Mouse (Mus musculus) heart, adult 9 months (tissue): ENCODE data around the gene Ece2.
A peak's percentile ranks its signal among the peaks of the same experiment; 100 is the strongest.
"Not testable (repeated sequence)": the region's sequence is repeated elsewhere in the genome, so short reads cannot be mapped to it uniquely, and the experiment has no call there.

ENCODE experiments used
- DNase-seq, 2 experiments: peaks; one replicate each; pipeline ENCODE4 v3.0.0; 2022; ENCODE audit warnings: low spot score in 2 of 2

Gene Ece2

DNA sequence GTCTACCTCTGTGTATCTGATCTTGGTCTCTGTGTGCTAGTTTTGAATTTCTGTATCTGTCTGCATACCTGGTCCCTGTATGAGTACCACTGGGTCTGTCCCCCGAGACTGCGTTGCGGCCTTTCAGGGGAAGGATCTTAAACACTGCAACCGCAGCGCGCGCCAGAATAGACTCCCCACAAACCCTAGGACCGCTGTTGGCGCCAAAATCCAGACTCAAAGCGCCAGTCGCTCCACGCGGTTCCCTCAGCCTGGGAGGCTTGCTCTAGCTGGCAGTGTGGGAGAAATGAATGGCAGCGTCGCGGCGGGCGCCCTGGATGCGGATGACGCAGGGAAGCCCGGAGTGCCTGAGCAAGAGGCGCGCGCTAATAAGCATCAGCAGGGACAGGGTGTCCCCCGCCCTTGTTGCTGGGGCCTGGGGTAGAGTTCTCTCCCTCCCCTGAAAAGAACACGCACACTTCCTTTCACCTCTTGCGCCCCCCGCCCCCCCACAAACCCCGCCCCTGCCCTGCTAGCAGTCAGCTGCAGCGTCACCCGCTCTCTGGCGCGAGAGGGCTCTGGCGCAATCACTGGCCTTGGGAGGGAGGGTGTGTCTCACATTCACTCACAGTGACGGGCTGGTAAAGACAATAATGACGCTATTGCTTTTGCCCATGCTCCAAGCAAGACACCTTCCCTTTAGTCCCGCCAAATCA, 7.5 kb upstream of the Ece2 start:
- DNase-seq, result peak; percentile 39 to 64

DNA sequence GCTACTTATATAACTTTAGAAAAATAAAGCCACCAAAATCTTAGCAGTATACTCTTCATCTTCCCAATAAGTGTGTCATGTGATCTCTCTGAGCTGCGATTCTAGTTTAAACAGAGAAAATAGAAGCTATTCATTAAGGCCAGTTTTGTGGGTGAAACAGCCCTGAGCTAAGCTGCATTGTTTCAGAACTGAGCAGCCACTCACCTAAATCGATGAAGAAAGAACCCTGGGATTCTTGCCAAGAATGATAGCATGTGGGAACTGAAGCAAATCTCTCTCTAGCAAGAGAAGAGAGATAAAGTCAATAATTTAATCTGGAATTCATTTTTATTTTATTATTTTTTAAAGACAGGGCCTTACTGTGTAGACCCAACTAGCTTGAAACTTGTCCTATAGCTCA, 6.4 kb upstream of the Ece2 start:
- no peak for DNase-seq

DNA sequence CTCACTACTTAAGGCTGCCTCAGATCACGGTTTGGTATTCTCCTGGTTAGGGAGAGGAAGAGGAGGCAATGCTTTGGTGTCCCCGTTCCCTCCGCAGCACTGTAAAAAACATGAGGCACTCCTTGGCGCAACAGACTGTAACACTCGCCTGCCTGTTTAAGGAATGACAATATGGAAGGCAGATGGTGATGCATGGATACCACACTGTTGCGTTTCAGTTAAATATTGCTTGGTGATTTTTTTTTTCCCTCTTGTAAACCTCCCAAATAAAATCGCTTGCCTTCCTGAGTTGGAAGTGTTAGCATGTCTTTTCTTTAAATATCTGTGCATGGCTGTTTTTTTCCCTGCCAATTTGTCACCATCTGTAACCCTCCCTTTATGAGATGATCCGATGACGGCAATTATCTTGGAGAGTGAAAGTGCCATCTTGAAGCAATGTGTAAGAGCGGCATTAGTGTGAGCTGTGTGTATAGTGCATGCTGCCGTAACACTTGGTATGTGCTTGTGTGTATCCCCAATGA, 697 bp upstream of the Ece2 start:
- DNase-seq, result no peak

DNA sequence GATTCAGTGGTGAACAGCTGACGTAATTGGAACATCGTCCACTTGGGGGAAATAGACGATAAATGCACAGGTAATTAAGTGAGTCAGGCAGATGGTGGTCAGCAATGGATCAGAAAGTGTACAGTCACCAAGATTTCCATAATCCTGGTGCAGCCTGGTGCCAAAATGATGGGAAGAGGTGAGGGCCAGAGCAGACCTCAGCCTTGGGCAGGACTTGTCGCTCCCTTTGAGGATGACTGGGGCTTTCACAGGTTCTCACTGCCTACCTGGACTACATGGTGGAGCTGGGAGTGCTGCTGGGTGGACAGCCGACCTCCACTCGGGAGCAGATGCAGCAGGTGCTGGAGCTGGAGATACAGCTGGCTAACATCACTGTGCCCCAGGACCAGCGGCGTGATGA, 7.8 kb downstream of the Ece2 start:
- no peak for DNase-seq

GRCm38 (mm10) chr16:20638367-20638766, 8.7 kb downstream of the Ece2 start:
- DNase-seq, result no peak

DNA sequence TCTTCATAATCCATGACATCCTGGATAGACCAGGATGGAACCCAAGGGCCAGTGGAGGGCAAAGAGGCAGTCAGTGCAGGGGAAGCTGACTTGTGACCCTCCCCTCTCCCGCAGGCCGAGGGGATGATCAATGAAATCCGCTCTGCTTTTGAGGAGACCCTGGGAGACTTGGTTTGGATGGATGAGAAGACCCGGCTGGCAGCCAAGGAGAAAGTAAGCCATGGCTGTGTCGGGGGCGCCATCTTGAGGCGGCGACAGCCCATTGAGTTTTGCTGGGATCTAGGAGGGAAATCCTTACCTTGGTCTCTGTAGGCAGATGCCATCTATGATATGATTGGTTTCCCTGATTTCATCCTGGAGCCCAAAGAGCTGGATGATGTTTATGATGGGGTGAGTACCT, 12.5 kb downstream of the Ece2 start:
- DNase-seq, result peak; percentile 28 to 46

DNA sequence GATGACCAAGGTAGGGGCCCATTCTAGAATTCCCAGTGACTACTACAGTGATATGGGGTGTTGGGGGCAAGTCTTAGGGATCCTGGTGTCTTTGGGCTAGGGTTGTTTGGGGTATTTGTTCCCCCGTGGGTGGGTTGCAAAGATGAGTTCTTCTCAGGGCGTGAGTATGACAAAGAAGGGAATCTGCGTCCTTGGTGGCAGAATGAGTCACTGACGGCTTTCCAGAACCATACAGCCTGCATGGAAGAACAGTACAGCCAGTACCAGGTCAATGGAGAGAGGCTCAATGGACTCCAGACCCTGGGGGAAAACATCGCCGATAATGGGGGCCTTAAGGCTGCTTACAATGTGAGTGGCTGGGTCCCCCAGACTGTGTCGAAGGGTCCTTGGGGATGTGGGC, 14.3 kb downstream of the Ece2 start:
- no peak for DNase-seq

DNA sequence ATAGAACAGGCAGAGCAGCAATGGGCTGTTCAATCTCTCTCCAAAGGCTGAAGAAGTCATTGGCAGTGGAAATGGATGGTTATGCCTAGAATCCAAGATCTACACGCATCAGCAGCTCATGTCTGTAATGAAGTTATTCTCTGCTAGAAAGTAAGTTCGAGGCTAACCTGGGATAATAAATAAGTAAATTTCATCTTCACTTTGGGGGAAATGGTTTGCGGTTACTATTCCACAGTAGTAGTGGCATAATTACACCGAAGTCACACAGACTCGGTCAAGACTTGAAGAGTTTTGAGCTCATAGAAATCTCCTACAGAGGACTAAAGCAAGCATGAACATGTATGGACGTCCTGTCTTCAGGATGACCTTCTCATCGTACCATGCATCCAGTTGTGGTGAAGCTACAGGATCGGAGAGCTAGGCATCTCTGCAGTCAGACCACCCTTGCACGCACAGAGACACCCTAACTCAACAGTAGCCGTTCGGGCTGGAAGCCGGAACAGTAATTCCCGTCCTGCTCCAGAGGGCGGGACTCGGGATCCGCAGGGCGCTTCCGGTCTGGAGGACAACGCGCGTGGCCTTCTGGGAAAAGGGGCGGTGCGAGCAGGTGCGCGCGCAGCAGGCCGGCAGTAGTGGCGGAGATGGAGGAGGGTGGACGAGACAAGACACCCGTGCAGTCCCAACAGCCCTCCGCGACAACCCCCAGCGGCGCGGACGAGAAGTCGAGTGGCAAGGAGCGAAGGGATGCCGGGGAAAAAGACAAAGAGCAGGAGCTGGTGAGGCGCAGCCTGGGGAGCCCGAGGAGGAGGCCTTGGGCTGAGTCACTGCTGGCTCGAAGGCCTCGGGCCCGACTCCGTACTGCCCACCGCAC, 21.7 kb downstream of the Ece2 start, which contains the start of gene Psmd2:
Gene Psmd2, plus strand, starts transcription at position 577 of the 871 bp plus-strand sequence.
- DNase-seq, result peak; percentile 96 to 97

GRCm38 (mm10) chr16:20651947-20652310, 22.3 kb downstream of the Ece2 start:
- no peak for DNase-seq

DNA sequence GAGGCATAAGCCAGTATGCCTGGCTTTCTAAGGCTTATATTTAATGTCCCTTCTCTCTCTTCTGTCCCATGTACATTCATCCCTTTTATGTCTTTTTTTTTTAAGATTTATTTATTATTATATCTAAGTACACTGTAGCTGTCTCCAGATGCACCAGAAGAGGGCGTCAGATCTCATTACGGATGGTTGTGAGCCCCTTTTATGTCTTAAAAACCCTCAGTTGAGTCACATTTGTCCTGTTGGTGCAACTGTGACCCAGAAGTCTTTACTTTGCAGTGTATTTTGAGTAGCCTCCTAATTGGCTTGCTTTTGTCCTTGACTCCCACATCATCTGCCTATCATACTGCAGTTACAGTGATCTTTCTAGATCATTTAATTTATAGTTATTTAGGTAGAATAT, 23.7 kb downstream of the Ece2 start:
- no peak for DNase-seq

DNA sequence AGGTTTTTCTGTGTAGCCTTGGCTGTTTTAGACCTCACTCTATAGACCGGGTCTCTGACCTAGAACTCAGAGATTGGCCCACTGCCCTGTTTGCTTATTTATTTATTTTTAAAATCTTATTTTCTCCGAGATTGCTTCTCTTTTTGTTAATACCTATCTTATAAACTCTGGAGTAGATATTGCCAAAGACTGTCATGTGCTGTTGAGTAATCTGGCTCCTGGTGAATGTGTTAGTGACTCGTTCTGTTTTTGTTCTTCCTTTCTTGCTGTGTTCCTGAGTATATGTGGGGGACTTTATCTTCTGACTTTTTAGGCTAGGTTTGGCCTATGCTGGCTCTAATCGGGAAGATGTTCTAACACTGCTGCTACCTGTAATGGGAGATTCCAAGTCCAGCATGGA, 28.0 kb downstream of the Ece2 start:
- DNase-seq, result no peak

GRCm38 (mm10) chr16:20668013-20668412, 38.4 kb downstream of the Ece2 start, which contains the start of gene Eif4g1:
Gene Eif4g1, plus strand, starts transcription at chr16:20668313.
- DNase-seq, result not testable (repeated sequence)

GRCm38 (mm10) chr16:20670291-20670690, 40.7 kb downstream of the Ece2 start:
- no peak for DNase-seq

DNA sequence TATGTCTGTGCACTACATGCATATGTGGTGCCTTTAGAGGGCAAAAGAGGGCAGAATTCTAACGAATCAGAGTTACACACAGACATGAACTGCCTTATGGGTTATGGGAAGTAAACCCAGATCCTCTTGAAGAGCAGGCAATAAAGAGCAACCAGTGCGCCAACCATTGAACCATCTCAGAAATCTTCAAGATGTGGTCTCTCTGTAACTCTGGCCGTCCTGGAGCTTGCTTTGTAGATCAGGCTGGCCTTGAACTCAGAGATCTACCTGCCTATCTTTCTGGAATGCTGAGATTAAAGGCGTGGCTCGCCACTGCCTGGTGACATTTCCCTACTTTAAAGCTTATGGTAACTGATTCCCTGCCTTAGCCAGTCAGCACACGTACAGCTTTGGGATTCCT, 42.3 kb downstream of the Ece2 start:
- DNase-seq, result no peak

- peak; percentile 96 to 97 for DNase-seq
Measured at GRCm38 (mm10) chr16:20672500-20672902, 42.9 kb downstream of the Ece2 start.

GRCm38 (mm10) chr16:20672965-20673705, 43.5 kb downstream of the Ece2 start:
- DNase-seq, result peak in 1 of 2 experiments; percentile 67

DNA sequence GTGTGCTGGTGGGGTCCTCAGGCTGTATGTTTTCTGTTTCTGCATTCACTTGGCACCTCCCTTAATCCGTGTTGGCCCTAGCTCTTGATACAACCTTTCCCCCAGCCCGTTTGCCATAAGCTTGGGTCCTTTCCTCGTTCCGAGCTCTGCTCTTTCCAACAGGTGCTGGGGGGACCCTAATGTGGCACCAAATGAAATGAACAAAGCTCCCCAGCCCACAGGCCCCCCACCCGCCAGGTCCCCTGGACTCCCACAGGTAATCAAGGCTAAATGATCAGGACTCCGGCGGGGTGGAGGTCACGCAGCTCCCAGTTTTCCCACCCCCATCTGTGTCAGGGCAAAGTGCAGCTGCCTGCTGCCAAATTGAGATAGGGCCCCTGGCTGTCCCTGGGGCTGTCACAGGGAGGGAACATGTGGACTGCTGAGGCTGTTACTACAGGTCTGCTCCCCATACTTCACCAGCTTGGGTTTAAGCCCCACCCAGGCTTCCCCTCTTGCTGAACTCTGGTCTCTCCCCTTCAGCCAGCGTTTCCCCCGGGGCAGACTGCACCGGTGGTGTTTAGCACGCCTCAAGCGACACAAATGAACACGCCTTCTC, 44.2 kb downstream of the Ece2 start:
- DNase-seq, result peak in 1 of 2 experiments; percentile 45

DNA sequence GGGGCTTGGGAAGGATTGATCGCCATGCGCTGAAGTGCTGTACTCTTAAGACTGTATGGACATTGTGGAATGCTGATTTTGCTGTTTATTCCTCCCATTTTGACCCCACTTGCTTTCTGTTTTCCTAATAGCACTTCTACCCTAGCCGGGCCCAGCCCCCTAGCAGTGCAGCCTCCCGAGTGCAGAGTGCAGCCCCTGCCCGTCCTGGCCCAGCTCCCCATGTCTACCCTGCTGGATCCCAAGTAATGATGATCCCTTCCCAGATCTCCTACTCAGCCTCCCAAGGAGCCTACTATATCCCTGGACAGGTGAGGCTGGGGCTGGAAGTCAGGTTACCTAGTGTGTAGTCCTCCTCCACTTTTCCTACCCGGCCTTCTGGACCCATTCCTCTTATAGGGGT, 45.6 kb downstream of the Ece2 start:
- DNase-seq, result no peak

GRCm38 (mm10) chr16:20676702-20677101, 47.1 kb downstream of the Ece2 start:
- DNase-seq, result no peak

DNA sequence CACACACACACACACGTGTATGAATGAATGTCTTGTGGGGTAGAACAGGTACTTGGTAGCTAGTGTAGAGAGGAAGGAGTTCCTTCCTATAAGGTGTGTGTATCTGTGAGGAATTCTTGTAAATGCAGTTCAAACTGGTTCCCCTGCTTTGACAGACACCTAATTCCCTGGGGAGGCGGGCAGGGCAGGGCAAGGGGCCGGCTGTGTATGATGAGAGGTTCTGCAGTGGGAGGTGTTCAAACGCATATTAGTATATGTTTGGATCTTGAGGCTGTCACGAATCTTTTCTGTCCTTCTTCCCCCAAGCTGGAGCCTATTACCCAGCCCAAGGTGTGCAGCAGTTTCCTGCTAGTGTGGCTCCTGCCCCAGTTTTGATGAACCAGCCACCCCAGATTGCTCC, 47.8 kb downstream of the Ece2 start:
- DNase-seq, result no peak

DNA sequence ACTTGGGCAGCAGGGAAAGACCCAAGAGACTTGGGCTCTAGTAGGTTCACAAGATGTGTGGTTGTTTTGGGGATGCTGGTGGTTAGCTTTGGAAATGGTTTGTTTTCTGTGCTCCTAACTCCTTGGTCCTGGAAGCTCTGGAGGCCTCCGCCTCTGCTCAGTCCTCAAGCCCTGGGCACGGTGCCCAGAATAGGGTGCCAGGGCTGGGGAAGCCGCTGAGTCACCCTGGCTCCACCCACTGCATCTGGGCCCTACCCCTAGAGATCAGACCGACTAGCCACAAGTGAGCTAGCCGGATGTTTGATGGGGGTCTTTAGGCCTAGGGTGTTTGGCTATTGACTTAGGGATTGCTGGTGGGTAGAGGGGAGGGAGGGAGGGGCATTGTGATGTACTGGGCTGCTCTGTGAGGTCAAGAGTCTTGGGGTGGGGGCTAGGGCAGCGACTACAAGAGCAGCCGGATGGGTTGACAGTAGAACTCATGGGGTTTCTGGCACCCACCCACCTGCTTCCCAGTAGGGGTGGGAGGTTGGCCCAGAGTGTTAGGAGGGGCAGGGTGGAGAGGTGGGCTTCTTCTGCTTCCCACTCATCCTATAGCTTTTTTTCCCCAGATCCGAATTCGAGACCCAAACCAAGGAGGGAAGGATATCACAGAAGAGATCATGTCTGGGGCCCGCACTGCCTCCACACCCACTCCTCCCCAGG, 48.5 kb downstream of the Ece2 start:
- peak; percentile 82 to 90 for DNase-seq
